Mouse (Mus musculus) liver, embryonic 16.5 days (tissue): ENCODE results near the gene Phka2. TPM values are rescaled to one million over a fixed set of nuclear protein-coding genes. Genes with fewer than 3 reads are reported as not detected.

Source experiments
- ATAC-seq: fragments of 200-750 bp; cut with Nextera tagmentation; 2 replicates; pipeline ENCODE4 v1.8.0; 2017; ENCODE audit warnings: low read depth, mild to moderate bottlenecking, moderate number of reproducible peaks, moderate library complexity
- H3K27ac ChIP-seq: fragments of 300-500 bp; sonication (generic); 2 replicates; pipeline ENCODE4 v1.5.1; 2014; ENCODE audit warnings: mild to moderate bottlenecking, low read length
- H3K27me3 ChIP-seq: fragments of 300-500 bp; sonication (generic); 2 replicates; pipeline ENCODE4 v1.6.1; 2014; ENCODE audit warnings: low read depth, low read length, mixed read lengths; ENCODE audit not compliant: control insufficient read depth, insufficient read depth
- H3K36me3 ChIP-seq: fragments of 300-500 bp; sonication (generic); 2 replicates; pipeline ENCODE4 v1.6.1; 2014; ENCODE audit warnings: mild to moderate bottlenecking; ENCODE audit not compliant: control insufficient read depth, insufficient read depth
- H3K4me1 ChIP-seq: fragments of 300-500 bp; sonication (generic); 2 replicates; pipeline ENCODE4 v1.6.1; 2014; ENCODE audit warnings: low read depth, low read length, mixed read lengths; ENCODE audit not compliant: control insufficient read depth
- H3K4me2 ChIP-seq: fragments of 300-500 bp; sonication (generic); 2 replicates; pipeline ENCODE4 v1.6.1; 2014; ENCODE audit warnings: low read depth, low read length, mixed read lengths
- H3K4me3 ChIP-seq: fragments of 300-500 bp; sonication (generic); 2 replicates; pipeline ENCODE4 v1.5.1; 2014; ENCODE audit warnings: low read depth, mild to moderate bottlenecking, low read length
- H3K9ac ChIP-seq: fragments of 300-500 bp; sonication (generic); 2 replicates; pipeline ENCODE4 v1.6.1; 2014; ENCODE audit warnings: low read depth, low read length
- H3K9me3 ChIP-seq: fragments of 300-500 bp; sonication (generic); replicated peaks from 2 replicates; pipeline ENCODE4 v1.6.1; 2016; ENCODE audit warnings: low read length; ENCODE audit not compliant: control insufficient read depth
- WGBS: fragments of 180-500 bp; shearing (Covaris S2); extraction: QIAGEN DNeasy Blood & Tissue Kit; methylation state at CpG from one replicate; pipeline ENCODE4 v1.1.7; 2014; ENCODE audit not compliant: insufficient replicate concordance; 5-methylcytosine and 5-hydroxymethylcytosine counted together
- polyA plus RNA-seq: library from polyadenylated mRNA; unstranded; fragments of >200 nt; fragmentation: Nextera tagmentation; extraction: Ambion mirVana; gene quantifications from 2 replicates; pipeline ENCODE4 v1.2.1, GENCODE M21; 2015

The Phka2 gene
- polyA plus RNA-seq, 1 experiment from 2014 or later, result 11.4 TPM

DNA sequence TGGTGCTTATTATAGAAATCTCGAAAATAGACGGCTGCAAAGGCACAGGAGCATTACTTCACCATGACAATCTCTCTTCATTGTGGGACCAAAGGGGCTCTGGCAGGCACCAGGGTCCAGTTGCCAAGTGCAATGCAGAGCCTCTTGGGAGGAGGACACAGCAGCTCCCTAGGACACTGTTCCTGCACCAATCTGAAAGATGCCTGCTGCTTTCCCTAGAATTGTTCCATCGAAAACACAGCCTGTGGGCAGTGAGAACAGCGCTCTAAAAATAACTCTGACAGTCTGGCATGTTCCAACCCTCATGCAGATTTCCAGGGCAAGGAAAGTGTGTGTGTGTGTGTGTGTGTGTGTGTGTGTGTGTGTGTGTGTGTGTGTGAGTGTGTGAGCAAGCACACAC, 86.6 kb downstream of the Phka2 start:
- Histone ChIP-seq H3K27me3 (no peaks in the 10 kb centered on the region; the same call in 1 of the 2 replicates), H3K4me3 (no peak overlapping the region), H3K9ac (no peak overlapping the region), H3K9me3 (no peaks in the 10 kb centered on the region), H3K4me1 (no peaks in the 10 kb centered on the region), H3K27ac (no peak overlapping the region), H3K4me2 (no peak overlapping the region), H3K36me3 (no peaks in the 10 kb centered on the region)
- no peak for ATAC-seq
- WGBS, result 78% methylated on average over 4 of the region's 4 CpGs

DNA sequence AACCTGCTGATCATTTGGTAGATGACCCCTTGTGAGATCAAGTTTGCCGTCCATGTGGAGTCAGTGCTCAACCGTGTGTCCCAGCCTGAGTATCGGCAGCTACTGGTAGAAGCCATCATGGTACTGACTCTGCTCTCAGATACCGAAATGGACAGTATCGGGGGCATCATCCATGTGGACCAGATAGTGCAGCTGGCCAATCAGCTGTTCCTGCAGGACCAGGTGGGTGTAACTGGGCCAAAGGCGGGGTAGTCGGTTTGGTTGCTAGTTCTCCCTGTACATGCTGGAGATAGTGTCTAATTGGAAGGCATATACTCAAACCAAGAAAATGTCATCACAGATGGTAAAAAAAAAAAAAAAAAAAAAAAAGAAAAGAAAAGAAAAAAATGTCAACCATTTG, 88.2 kb downstream of the Phka2 start:
- 71% methylated on average over 7 of the region's 7 CpGs for WGBS
- no peak for ATAC-seq

DNA sequence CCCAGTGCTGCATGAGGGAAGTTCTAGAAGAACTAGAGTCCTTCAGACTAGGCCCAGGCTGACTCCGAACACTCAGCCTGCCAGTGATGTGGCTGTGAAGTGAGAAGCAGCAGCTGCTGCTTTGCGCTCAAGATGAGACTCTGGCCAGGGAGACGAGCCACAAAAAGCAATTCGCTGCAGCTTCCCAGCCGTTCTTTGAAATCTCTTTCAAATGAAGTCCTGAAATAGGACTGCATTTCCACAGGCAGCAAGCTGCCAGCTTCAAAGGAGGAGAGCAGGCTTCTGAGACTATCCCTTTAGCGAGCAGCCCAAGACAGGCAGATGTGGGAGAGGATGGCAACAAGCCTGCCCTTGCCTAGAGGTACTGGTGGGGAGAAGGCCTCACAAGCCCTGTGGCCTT, 91.0 kb downstream of the Phka2 start:
- Histone ChIP-seq H3K27ac (no peak overlapping the region), H3K36me3 (no peaks in the 10 kb centered on the region), H3K4me3 (no peak overlapping the region), H3K27me3 (no peaks in the 10 kb centered on the region; the same call in 1 of the 2 replicates), H3K9me3 (no peaks in the 10 kb centered on the region), H3K4me2 (no peak overlapping the region), H3K4me1 (no peaks in the 10 kb centered on the region), H3K9ac (no peak overlapping the region)
- 81% methylated on average over 6 of the region's 6 CpGs for WGBS
- ATAC-seq, result no peak

More for the DNA sequence above, 88.2 kb downstream of the Phka2 start:
- Histone ChIP-seq H3K4me3 (no peak overlapping the region), H3K9me3 (no peaks in the 10 kb centered on the region), H3K9ac (no peak overlapping the region), H3K27me3 (no peaks in the 10 kb centered on the region; the same call in 1 of the 2 replicates), H3K36me3 (no peaks in the 10 kb centered on the region), H3K27ac (no peak overlapping the region), H3K4me2 (no peak overlapping the region), H3K4me1 (no peaks in the 10 kb centered on the region)

GRCm38 (mm10) chrX:160598055-160598454, 96.1 kb downstream of the Phka2 start:
- Histone ChIP-seq H3K4me1 (no peaks in the 10 kb centered on the region), H3K4me2 (no peak overlapping the region), H3K36me3 (no peaks in the 10 kb centered on the region), H3K9ac (no peak overlapping the region), H3K27me3 (no peaks in the 10 kb centered on the region), H3K9me3 (no peaks in the 10 kb centered on the region), H3K4me3 (no peak overlapping the region), H3K27ac (no peak overlapping the region)
- no peak for ATAC-seq
- WGBS, result 68% methylated on average over 2 of the region's 2 CpGs

DNA sequence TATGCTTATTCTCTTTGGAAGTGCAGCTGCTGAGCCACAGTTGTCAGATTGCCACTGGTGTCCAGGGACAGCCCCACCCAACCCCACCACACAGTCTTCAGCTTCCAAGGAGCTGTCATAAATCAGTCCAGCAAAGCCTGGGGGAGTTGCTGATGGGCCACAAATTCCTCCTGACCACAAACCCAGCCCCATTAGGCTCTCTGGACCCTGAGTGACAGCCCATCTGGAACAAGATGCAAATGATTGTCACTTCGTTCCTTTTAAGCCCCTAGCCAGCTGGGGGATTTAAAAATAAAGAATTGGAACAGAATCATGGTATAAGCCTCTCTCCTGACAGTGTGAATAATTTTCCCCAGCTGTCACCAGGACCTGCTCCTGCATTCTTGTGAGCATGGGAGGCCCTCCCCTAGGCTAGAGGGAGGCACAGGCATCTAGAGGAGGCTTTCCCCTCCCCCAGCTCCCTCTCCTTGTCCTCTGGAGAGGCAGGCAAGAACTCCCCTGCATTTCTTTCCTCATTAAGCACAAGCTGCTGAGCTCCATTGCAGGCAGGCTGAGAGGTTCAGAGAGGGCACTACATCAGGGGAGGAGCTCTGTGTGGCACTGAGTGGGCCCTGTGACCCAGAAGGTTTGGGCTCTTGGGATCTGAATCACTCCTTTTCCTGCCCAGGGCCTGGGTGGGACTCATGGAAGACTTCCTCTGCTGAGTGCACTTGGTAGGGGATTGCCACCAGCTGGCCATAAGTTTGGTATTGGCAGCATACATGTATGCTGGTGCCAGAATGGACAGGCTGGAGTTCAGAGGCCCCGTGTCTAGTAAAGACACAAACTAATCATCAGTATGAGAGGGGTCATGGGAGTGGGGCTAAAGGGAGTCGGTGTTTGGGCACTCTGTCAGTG, 96.8 kb downstream of the Phka2 start:
- no peak overlapping the region for H3K4me2 ChIP-seq
- no peaks in the 10 kb centered on the region for H3K4me1 ChIP-seq
- H3K9me3 ChIP-seq, result no peaks in the 10 kb centered on the region
- H3K36me3 ChIP-seq, result no peaks in the 10 kb centered on the region
- H3K27me3 ChIP-seq, result peaks cover 2% of the 10 kb centered on the region; the same call in 1 of the 2 replicates
- no peak overlapping the region for H3K27ac ChIP-seq
- no peak overlapping the region for H3K4me3 ChIP-seq
- H3K9ac ChIP-seq, result no peak overlapping the region
- 55% methylated on average over 3 of the region's 3 CpGs for WGBS
- ATAC-seq, result no peak

DNA sequence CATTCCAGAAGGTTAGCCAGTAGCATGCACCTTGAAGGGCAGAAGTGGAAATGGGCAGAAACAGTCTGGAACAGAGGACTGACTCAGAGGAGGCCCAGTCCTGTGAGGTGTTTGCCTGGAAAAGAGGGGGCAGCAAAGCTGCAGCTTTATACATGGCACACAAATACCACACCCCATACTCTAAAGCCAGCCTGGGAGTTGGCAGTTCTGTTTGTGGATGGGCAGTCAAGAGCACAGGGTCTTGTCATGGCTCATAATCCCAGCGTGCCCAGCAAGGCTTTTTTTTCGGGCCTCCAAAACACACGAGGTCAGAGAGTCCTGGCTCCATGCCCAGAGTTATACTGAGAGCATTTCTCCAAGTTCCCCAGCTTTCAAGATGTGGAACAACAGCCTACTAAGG, 99.1 kb downstream of the Phka2 start:
- Histone ChIP-seq H3K4me1 (no peaks in the 10 kb centered on the region), H3K27me3 (peaks cover 3% of the 10 kb centered on the region; the same call in 1 of the 2 replicates), H3K9me3 (no peaks in the 10 kb centered on the region), H3K4me2 (no peak overlapping the region), H3K27ac (no peak overlapping the region), H3K4me3 (no peak overlapping the region), H3K36me3 (no peaks in the 10 kb centered on the region), H3K9ac (no peak overlapping the region)
- WGBS, result 41% methylated on average over 3 of the region's 3 CpGs
- no peak for ATAC-seq

DNA sequence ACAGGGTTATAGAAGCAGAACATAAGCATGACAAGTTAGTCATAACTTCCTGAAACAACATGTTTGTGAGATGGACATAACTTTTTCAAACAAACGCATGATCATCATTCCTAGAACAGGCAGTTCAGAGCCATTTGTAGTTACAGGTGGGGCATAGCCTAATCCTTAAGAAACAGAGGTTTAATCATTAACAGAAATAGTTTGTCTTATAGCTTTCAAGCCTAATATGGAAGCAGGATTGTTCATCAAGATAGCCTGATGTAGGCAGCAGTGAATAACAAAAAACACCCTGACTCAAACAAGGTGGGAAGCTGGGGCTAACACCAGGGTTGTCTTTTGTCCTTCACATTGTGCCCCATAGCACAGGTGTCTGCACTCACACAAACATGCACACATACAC, 100.8 kb downstream of the Phka2 start:
- Histone ChIP-seq H3K9ac (no peak overlapping the region), H3K9me3 (no peaks in the 10 kb centered on the region), H3K27ac (no peak overlapping the region), H3K27me3 (peaks cover 3% of the 10 kb centered on the region; the same call in 1 of the 2 replicates), H3K36me3 (no peaks in the 10 kb centered on the region), H3K4me2 (no peak overlapping the region), H3K4me1 (no peaks in the 10 kb centered on the region), H3K4me3 (no peak overlapping the region)
- ATAC-seq, result no peak
- WGBS, result 61% methylated on average over 1 of the region's 1 CpGs

GRCm38 (mm10) chrX:160603316-160603715, 101.3 kb downstream of the Phka2 start:
- Histone ChIP-seq H3K4me2 (no peak overlapping the region), H3K27ac (no peak overlapping the region), H3K27me3 (peaks cover 3% of the 10 kb centered on the region; the same call in 1 of the 2 replicates), H3K9me3 (no peaks in the 10 kb centered on the region), H3K9ac (no peak overlapping the region), H3K4me1 (no peaks in the 10 kb centered on the region), H3K36me3 (no peaks in the 10 kb centered on the region), H3K4me3 (no peak overlapping the region)
- no peak for ATAC-seq
- 64% methylated on average over 2 of the region's 2 CpGs for WGBS

GRCm38 (mm10) chrX:160603981-160604541, 102.1 kb downstream of the Phka2 start:
- no peak for ATAC-seq
- no peak overlapping the region for H3K9ac ChIP-seq
- 40% methylated on average over 6 of the region's 6 CpGs for WGBS

More at GRCm38 (mm10) chrX:160603981-160604541, 102.1 kb downstream of the Phka2 start:
- Histone ChIP-seq H3K9me3 (no peaks in the 10 kb centered on the region), H3K36me3 (no peaks in the 10 kb centered on the region), H3K27me3 (peaks cover 3% of the 10 kb centered on the region; the same call in 1 of the 2 replicates), H3K4me2 (no peak overlapping the region), H3K4me3 (no peak overlapping the region), H3K27ac (no peak overlapping the region), H3K4me1 (no peaks in the 10 kb centered on the region)
